Mouse (Mus musculus): ENCODE data around the gene Plcg2. TPM values are rescaled to one million over a fixed set of nuclear protein-coding genes. Genes with fewer than 3 reads are reported as not detected.
A peak's percentile ranks its signal among the peaks of the same experiment; 100 is the strongest.

Gene Plcg2
- polyA plus RNA-seq, 1 experiment from 2014 or later: 3.8 TPM

- 10% methylated on average over 11 of the region's 11 CpGs for WGBS
- no peaks in the 10 kb centered on the region; the same call in 1 of the 2 replicates for H3K27me3 ChIP-seq (replicated peaks; ENCODE audit: control insufficient read depth, insufficient read depth, low read length)
- H3K36me3 ChIP-seq (ENCODE audit: control insufficient read depth, insufficient read depth, low read length): no peaks in the 10 kb centered on the region
- H3K4me1 ChIP-seq (ENCODE audit: control insufficient read depth, insufficient read depth, low read length): no peaks in the 10 kb centered on the region
- no peak overlapping the region for H3K9ac ChIP-seq (ENCODE audit: low read depth, low read length)
- H3K4me2 ChIP-seq (ENCODE audit: low read depth, low read length): 0 out of 2 replicates have a peak overlapping the region, but pooled peaks have one; percentile 20
- H3K4me3 ChIP-seq (ENCODE audit: low read depth, low read length): no peak overlapping the region
- no peak for DNase-seq (ENCODE audit: low spot score)
- ATAC-seq (ENCODE audit: low read depth): no peak
- H3K27ac ChIP-seq (replicated peaks; ENCODE audit: low read depth, low read length): no peak overlapping the region
- no peaks in the 10 kb centered on the region for H3K9me3 ChIP-seq (ENCODE audit: control insufficient read depth, low read length)
Measured at GRCm38 (mm10) chr8:117670461-117670860, 172.4 kb downstream of the Plcg2 start.

- no peak overlapping the region for H3K27ac ChIP-seq (replicated peaks; ENCODE audit: low read depth, low read length)
- no peaks in the 10 kb centered on the region for H3K9me3 ChIP-seq (ENCODE audit: control insufficient read depth, low read length)
- no peaks in the 10 kb centered on the region; the same call in 1 of the 2 replicates for H3K27me3 ChIP-seq (replicated peaks; ENCODE audit: control insufficient read depth, insufficient read depth, low read length)
- ATAC-seq (ENCODE audit: low read depth) (no peak), DNase-seq (ENCODE audit: low spot score) (no peak)
- WGBS: 87% methylated on average over 3 of the region's 3 CpGs
- H3K4me3 ChIP-seq (ENCODE audit: low read depth, low read length): no peak overlapping the region
- H3K9ac ChIP-seq (ENCODE audit: low read depth, low read length): no peak overlapping the region
- H3K4me1 ChIP-seq (ENCODE audit: control insufficient read depth, insufficient read depth, low read length): no peaks in the 10 kb centered on the region
- H3K4me2 ChIP-seq (ENCODE audit: low read depth, low read length): no peak overlapping the region
- H3K36me3 ChIP-seq (ENCODE audit: control insufficient read depth, insufficient read depth, low read length): no peaks in the 10 kb centered on the region
Measured at GRCm38 (mm10) chr8:117672558-117672957, 174.5 kb downstream of the Plcg2 start.

GRCm38 (mm10) chr8:117673430-117673830, 175.3 kb downstream of the Plcg2 start, which contains the start of gene Sdr42e1:
Gene Sdr42e1 (minus strand): TSS chr8:117673689.
- Histone ChIP-seq H3K9me3 (ENCODE audit: control insufficient read depth, low read length) (no peaks in the 10 kb centered on the region), H3K27me3 (replicated peaks; ENCODE audit: control insufficient read depth, insufficient read depth, low read length) (no peaks in the 10 kb centered on the region; the same call in 1 of the 2 replicates), H3K4me2 (ENCODE audit: low read depth, low read length) (peak within 1 kb of the TSS; percentile 65), H3K9ac (ENCODE audit: low read depth, low read length) (peak within 1 kb of the TSS; percentile 63), H3K4me1 (ENCODE audit: control insufficient read depth, insufficient read depth, low read length) (no peaks in the 10 kb centered on the region), H3K4me3 (ENCODE audit: low read depth, low read length) (peak within 1 kb of the TSS; percentile 46), H3K27ac (replicated peaks; ENCODE audit: low read depth, low read length) (no peak within 1 kb of the TSS), H3K36me3 (ENCODE audit: control insufficient read depth, insufficient read depth, low read length) (no peaks in the 10 kb centered on the region)
- ATAC-seq (ENCODE audit: low read depth): no peak
- peak; percentile 69 for DNase-seq (ENCODE audit: low spot score)
- whole genome bisulfite sequencing: 13% methylated on average over 17 of the region's 17 CpGs

- WGBS: 63% methylated on average over 5 of the region's 5 CpGs
- H3K4me2 ChIP-seq (ENCODE audit: low read depth, low read length): no peak overlapping the region
- H3K4me3 ChIP-seq (ENCODE audit: low read depth, low read length): no peak overlapping the region
- H3K4me1 ChIP-seq (ENCODE audit: control insufficient read depth, insufficient read depth, low read length): no peaks in the 10 kb centered on the region
- no peaks in the 10 kb centered on the region for H3K36me3 ChIP-seq (ENCODE audit: control insufficient read depth, insufficient read depth, low read length)
- no peak for ATAC-seq (ENCODE audit: low read depth)
- no peaks in the 10 kb centered on the region for H3K9me3 ChIP-seq (ENCODE audit: control insufficient read depth, low read length)
- no peaks in the 10 kb centered on the region; the same call in 1 of the 2 replicates for H3K27me3 ChIP-seq (replicated peaks; ENCODE audit: control insufficient read depth, insufficient read depth, low read length)
- H3K27ac ChIP-seq (replicated peaks; ENCODE audit: low read depth, low read length): no peak overlapping the region
- H3K9ac ChIP-seq (ENCODE audit: low read depth, low read length): no peak overlapping the region
- DNase-seq (ENCODE audit: low spot score): no peak
Measured at GRCm38 (mm10) chr8:117675171-117675570, 177.1 kb downstream of the Plcg2 start.

- Histone ChIP-seq H3K27ac (replicated peaks; ENCODE audit: low read depth, low read length) (no peak overlapping the region), H3K9me3 (ENCODE audit: control insufficient read depth, low read length) (no peaks in the 10 kb centered on the region), H3K27me3 (replicated peaks; ENCODE audit: control insufficient read depth, insufficient read depth, low read length) (no peaks in the 10 kb centered on the region; the same call in 1 of the 2 replicates), H3K4me1 (ENCODE audit: control insufficient read depth, insufficient read depth, low read length) (no peaks in the 10 kb centered on the region), H3K36me3 (ENCODE audit: control insufficient read depth, insufficient read depth, low read length) (no peaks in the 10 kb centered on the region), H3K9ac (ENCODE audit: low read depth, low read length) (no peak overlapping the region), H3K4me3 (ENCODE audit: low read depth, low read length) (no peak overlapping the region), H3K4me2 (ENCODE audit: low read depth, low read length) (no peak overlapping the region)
- WGBS: 66% methylated on average over 9 of the region's 9 CpGs
- no peak for ATAC-seq (ENCODE audit: low read depth)
- no peak for DNase-seq (ENCODE audit: low spot score)
Measured at GRCm38 (mm10) chr8:117676460-117676859, 178.4 kb downstream of the Plcg2 start.

GRCm38 (mm10) chr8:117677011-117677410, 178.9 kb downstream of the Plcg2 start:
- H3K4me2 ChIP-seq (ENCODE audit: low read depth, low read length): no peak overlapping the region
- no peaks in the 10 kb centered on the region for H3K36me3 ChIP-seq (ENCODE audit: control insufficient read depth, insufficient read depth, low read length)
- no peak overlapping the region for H3K27ac ChIP-seq (replicated peaks; ENCODE audit: low read depth, low read length)
- no peaks in the 10 kb centered on the region; the same call in 1 of the 2 replicates for H3K27me3 ChIP-seq (replicated peaks; ENCODE audit: control insufficient read depth, insufficient read depth, low read length)
- WGBS: 69% methylated on average over 8 of the region's 8 CpGs
- no peak for DNase-seq (ENCODE audit: low spot score)
- H3K4me3 ChIP-seq (ENCODE audit: low read depth, low read length): no peak overlapping the region
- H3K9ac ChIP-seq (ENCODE audit: low read depth, low read length): no peak overlapping the region
- no peaks in the 10 kb centered on the region for H3K9me3 ChIP-seq (ENCODE audit: control insufficient read depth, low read length)
- no peak for ATAC-seq (ENCODE audit: low read depth)
- no peaks in the 10 kb centered on the region for H3K4me1 ChIP-seq (ENCODE audit: control insufficient read depth, insufficient read depth, low read length)

GRCm38 (mm10) chr8:117678650-117679049, 180.6 kb downstream of the Plcg2 start:
- no peak for DNase-seq (ENCODE audit: low spot score)
- 84% methylated on average over 4 of the region's 4 CpGs for WGBS
- H3K4me2 ChIP-seq (ENCODE audit: low read depth, low read length): no peak overlapping the region
- ATAC-seq (ENCODE audit: low read depth): no peak
- H3K4me3 ChIP-seq (ENCODE audit: low read depth, low read length): no peak overlapping the region
- no peaks in the 10 kb centered on the region for H3K4me1 ChIP-seq (ENCODE audit: control insufficient read depth, insufficient read depth, low read length)
- no peak overlapping the region for H3K9ac ChIP-seq (ENCODE audit: low read depth, low read length)
- H3K27me3 ChIP-seq (replicated peaks; ENCODE audit: control insufficient read depth, insufficient read depth, low read length): no peaks in the 10 kb centered on the region
- H3K36me3 ChIP-seq (ENCODE audit: control insufficient read depth, insufficient read depth, low read length): no peaks in the 10 kb centered on the region
- H3K27ac ChIP-seq (replicated peaks; ENCODE audit: low read depth, low read length): no peak overlapping the region
- no peaks in the 10 kb centered on the region for H3K9me3 ChIP-seq (ENCODE audit: control insufficient read depth, low read length)

- Histone ChIP-seq H3K4me3 (ENCODE audit: low read depth, low read length) (no peak overlapping the region), H3K9ac (ENCODE audit: low read depth, low read length) (no peak overlapping the region), H3K27me3 (replicated peaks; ENCODE audit: control insufficient read depth, insufficient read depth, low read length) (no peaks in the 10 kb centered on the region), H3K9me3 (ENCODE audit: control insufficient read depth, low read length) (no peaks in the 10 kb centered on the region), H3K27ac (replicated peaks; ENCODE audit: low read depth, low read length) (no peak overlapping the region), H3K4me2 (ENCODE audit: low read depth, low read length) (no peak overlapping the region), H3K36me3 (ENCODE audit: control insufficient read depth, insufficient read depth, low read length) (no peaks in the 10 kb centered on the region), H3K4me1 (ENCODE audit: control insufficient read depth, insufficient read depth, low read length) (no peaks in the 10 kb centered on the region; the same call in 1 of the 2 replicates)
- ATAC-seq (ENCODE audit: low read depth) (0 out of 2 replicates have a peak, but pooled peaks have one; percentile 37), DNase-seq (ENCODE audit: low spot score) (no peak)
- WGBS: 74% methylated on average over 10 of the region's 10 CpGs
Measured at GRCm38 (mm10) chr8:117683925-117684472, 185.9 kb downstream of the Plcg2 start.

GRCm38 (mm10) chr8:117684504-117684903, 186.4 kb downstream of the Plcg2 start:
- ATAC-seq (ENCODE audit: low read depth): no peak
- Histone ChIP-seq H3K27ac (replicated peaks; ENCODE audit: low read depth, low read length) (no peak overlapping the region), H3K4me1 (ENCODE audit: control insufficient read depth, insufficient read depth, low read length) (no peaks in the 10 kb centered on the region; the same call in 1 of the 2 replicates), H3K9ac (ENCODE audit: low read depth, low read length) (no peak overlapping the region), H3K36me3 (ENCODE audit: control insufficient read depth, insufficient read depth, low read length) (no peaks in the 10 kb centered on the region), H3K9me3 (ENCODE audit: control insufficient read depth, low read length) (no peaks in the 10 kb centered on the region), H3K4me2 (ENCODE audit: low read depth, low read length) (no peak overlapping the region), H3K27me3 (replicated peaks; ENCODE audit: control insufficient read depth, insufficient read depth, low read length) (no peaks in the 10 kb centered on the region), H3K4me3 (ENCODE audit: low read depth, low read length) (no peak overlapping the region)
- DNase-seq (ENCODE audit: low spot score): no peak
- WGBS: 49% methylated on average over 11 of the region's 11 CpGs

Data from embryonic facial prominence, embryonic 14.5 days (tissue).